Mouse (Mus musculus): Measurements from ENCODE around the gene Rfx3. TPM values are rescaled to one million over a fixed set of nuclear protein-coding genes. Genes with fewer than 3 reads are reported as not detected.

The Rfx3 gene
- polyA plus RNA-seq, 1 experiment from 2014 or later: 29.7 TPM

DNA sequence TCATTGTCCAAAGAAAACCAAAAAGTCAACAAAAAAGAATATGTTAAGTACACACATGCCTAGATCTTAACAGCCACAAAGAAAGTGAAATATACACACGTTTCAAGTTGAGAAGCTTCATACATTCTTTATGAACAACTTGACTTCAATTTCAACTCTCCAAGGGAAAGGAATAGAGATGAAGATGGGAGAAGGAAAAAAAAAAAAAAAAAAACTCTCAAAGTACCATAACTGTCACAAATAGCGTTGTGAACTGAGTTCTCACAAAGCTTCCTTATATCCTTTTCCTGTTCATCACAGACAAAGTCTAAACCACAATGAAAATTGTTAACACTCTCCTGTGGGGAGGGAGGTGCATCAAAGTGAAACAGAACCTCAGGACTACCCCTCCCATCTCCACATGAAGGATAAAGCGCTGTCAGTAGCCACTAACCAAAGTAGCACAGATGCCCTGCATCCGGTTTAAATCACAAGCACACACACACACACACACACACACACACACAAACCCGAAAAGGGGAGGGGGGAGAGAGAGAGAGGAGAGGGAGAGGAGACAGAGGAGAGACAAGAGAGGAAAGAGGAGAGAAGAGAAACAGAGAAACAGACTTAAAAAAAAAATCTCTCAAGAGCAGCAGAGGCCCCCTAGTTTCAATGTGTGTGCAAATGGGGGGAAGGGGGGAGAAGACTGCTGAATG, 1.2 kb downstream of the Rfx3 start:
- H3K4me2 ChIP-seq (ENCODE audit: low read length): peak overlapping the region; percentile 77
- 0% methylated on average over 5 of the region's 5 CpGs for WGBS

DNA sequence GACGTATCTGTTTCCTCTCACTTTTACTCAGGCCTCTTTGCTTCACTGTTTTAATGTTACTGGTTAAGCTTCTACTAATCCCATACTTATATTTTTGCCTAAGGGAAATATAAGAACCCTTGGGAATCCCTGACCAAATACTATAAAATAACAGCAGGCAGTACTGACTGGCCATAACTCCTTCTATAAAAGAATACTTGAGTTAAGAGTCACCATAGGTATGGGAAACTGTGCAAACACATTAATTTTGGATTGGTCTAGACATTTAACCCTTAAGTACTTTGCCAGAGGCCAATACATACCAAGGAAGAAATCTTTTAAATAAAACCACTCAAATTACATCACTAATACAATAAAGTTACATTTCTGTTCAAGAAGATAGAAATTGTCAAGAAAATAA, 6.8 kb downstream of the Rfx3 start:
- Histone ChIP-seq H3K36me3 (ENCODE audit: control insufficient read depth, insufficient read depth, low read length) (no peaks in the 10 kb centered on the region), H3K4me1 (ENCODE audit: control insufficient read depth, insufficient read depth, low read length) (peaks cover 8% of the 10 kb centered on the region; the same call in 1 of the 2 replicates), H3K4me2 (ENCODE audit: low read length) (no peak overlapping the region), H3K27ac (ENCODE audit: low read length) (no peak overlapping the region), H3K9me3 (replicated peaks; ENCODE audit: control insufficient read depth, low read length, poor library complexity, severe bottlenecking) (no peaks in the 10 kb centered on the region), H3K4me3 (ENCODE audit: low read depth, low read length) (no peak overlapping the region), H3K9ac (ENCODE audit: low read depth, low read length) (no peak overlapping the region), H3K27me3 (ENCODE audit: control insufficient read depth, insufficient read depth, low read depth, low read length) (no peaks in the 10 kb centered on the region)
- 34% methylated on average over 1 of the region's 1 CpGs for WGBS
- ATAC-seq: no peak

More for the DNA sequence above, 1.2 kb downstream of the Rfx3 start:
- no peak for ATAC-seq
- H3K27ac ChIP-seq (ENCODE audit: low read length): peak overlapping the region; percentile 100
- peak overlapping the region; percentile 92 for H3K4me3 ChIP-seq (ENCODE audit: low read depth, low read length)
- H3K9me3 ChIP-seq (replicated peaks; ENCODE audit: control insufficient read depth, low read length, poor library complexity, severe bottlenecking): no peaks in the 10 kb centered on the region
- H3K4me1 ChIP-seq (ENCODE audit: control insufficient read depth, insufficient read depth, low read length): peaks cover 13% of the 10 kb centered on the region
- H3K27me3 ChIP-seq (ENCODE audit: control insufficient read depth, insufficient read depth, low read depth, low read length): no peaks in the 10 kb centered on the region
- peak overlapping the region; percentile 97 for H3K9ac ChIP-seq (ENCODE audit: low read depth, low read length)
- H3K36me3 ChIP-seq (ENCODE audit: control insufficient read depth, insufficient read depth, low read length): no peaks in the 10 kb centered on the region

DNA sequence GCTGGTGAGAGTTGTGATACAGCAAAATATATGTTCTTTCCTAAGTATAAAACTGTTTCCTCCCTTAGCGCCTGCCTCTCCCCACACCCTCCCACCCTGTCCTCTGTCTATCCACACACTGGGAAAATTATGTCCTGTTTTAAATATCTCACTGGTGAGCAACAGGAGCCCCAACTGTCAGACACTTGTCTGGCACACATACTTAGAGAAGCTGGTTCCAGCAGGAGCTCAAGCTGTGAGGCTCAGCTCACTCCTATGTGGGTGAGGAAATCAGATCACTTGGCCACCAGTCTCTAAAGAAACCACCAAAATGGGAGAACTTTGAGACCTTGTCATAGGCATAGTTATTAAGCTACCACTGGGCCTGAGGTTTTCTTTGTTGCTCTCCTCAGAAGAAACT, 7.5 kb downstream of the Rfx3 start:
- Histone ChIP-seq H3K27ac (ENCODE audit: low read length) (no peak overlapping the region), H3K9me3 (replicated peaks; ENCODE audit: control insufficient read depth, low read length, poor library complexity, severe bottlenecking) (no peaks in the 10 kb centered on the region), H3K4me2 (ENCODE audit: low read length) (no peak overlapping the region), H3K4me1 (ENCODE audit: control insufficient read depth, insufficient read depth, low read length) (peaks cover 8% of the 10 kb centered on the region; the same call in 1 of the 2 replicates), H3K4me3 (ENCODE audit: low read depth, low read length) (no peak overlapping the region), H3K36me3 (ENCODE audit: control insufficient read depth, insufficient read depth, low read length) (no peaks in the 10 kb centered on the region), H3K9ac (ENCODE audit: low read depth, low read length) (no peak overlapping the region), H3K27me3 (ENCODE audit: control insufficient read depth, insufficient read depth, low read depth, low read length) (no peaks in the 10 kb centered on the region)
- ATAC-seq: no peak
- WGBS: 88% methylated on average over 1 of the region's 1 CpGs

DNA sequence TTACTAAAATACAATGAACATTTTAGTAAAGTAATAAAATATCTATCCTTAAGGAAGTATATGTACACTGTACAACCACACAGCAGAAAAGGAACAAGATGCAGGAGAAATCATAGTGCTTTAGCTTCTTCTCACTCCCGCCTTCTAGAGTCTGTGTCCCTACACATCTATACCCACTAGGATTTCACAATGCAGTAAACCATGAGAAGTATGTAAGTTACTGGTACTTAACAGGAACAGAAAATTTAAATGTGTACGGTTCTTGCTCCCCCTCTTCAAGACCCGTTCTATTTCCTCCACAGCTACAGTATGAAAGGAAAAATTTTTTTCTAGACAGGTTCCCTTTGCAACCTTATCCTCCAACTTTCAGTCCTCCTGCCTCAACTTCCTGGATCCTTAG, 8.3 kb downstream of the Rfx3 start:
- WGBS: 89% methylated on average over 3 of the region's 3 CpGs
- peaks cover 8% of the 10 kb centered on the region; the same call in 1 of the 2 replicates for H3K4me1 ChIP-seq (ENCODE audit: control insufficient read depth, insufficient read depth, low read length)
- H3K4me3 ChIP-seq (ENCODE audit: low read depth, low read length): no peak overlapping the region
- no peaks in the 10 kb centered on the region for H3K27me3 ChIP-seq (ENCODE audit: control insufficient read depth, insufficient read depth, low read depth, low read length)
- H3K4me2 ChIP-seq (ENCODE audit: low read length): no peak overlapping the region
- H3K9ac ChIP-seq (ENCODE audit: low read depth, low read length): no peak overlapping the region
- no peak overlapping the region for H3K27ac ChIP-seq (ENCODE audit: low read length)
- no peaks in the 10 kb centered on the region for H3K36me3 ChIP-seq (ENCODE audit: control insufficient read depth, insufficient read depth, low read length)
- no peaks in the 10 kb centered on the region for H3K9me3 ChIP-seq (replicated peaks; ENCODE audit: control insufficient read depth, low read length, poor library complexity, severe bottlenecking)
- no peak for ATAC-seq

DNA sequence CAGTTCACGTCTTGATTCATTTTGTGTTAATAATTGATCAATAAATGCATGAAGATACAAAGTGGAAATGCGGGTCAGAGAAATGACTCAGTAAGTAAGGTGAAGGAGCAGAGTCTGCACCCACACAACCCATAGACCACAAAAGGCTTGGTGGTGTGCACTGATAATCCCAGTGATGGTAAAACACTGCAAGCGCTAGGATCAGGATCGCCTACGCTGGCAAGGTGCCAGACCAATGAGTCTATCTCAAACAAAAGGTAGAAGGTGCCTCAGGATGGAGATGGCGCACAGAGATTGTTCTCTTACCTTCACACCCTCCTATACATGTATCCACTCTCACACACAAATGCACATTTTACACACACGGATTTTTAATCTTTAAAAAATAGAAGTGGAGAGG, 18.2 kb downstream of the Rfx3 start:
- Histone ChIP-seq H3K36me3 (ENCODE audit: control insufficient read depth, insufficient read depth, low read length) (no peaks in the 10 kb centered on the region), H3K9ac (ENCODE audit: low read depth, low read length) (no peak overlapping the region), H3K9me3 (replicated peaks; ENCODE audit: control insufficient read depth, low read length, poor library complexity, severe bottlenecking) (no peaks in the 10 kb centered on the region), H3K4me2 (ENCODE audit: low read length) (no peak overlapping the region), H3K27me3 (ENCODE audit: control insufficient read depth, insufficient read depth, low read depth, low read length) (no peaks in the 10 kb centered on the region), H3K4me3 (ENCODE audit: low read depth, low read length) (no peak overlapping the region), H3K27ac (ENCODE audit: low read length) (no peak overlapping the region), H3K4me1 (ENCODE audit: control insufficient read depth, insufficient read depth, low read length) (peaks cover 3% of the 10 kb centered on the region; the same call in 1 of the 2 replicates)
- no peak for ATAC-seq
- 72% methylated on average over 7 of the region's 7 CpGs for WGBS

DNA sequence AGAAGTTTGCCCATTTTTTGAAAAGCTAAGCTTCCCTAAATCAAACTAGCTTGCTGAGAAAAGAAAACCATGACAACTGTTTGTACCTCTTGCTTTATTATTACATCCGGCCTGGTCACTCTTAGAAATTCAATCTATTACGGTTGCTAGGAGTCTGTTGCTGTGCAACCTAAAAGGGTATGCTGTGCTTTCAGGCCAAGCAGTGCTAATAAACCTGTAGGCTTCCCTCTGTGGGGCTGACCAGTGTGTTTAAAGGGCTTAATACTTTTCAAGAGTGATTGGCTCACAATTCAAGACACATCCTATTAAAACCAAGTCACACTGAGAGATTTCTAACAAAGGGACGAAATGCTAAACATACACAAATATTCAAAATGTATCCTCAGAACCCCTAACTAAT, 22.2 kb downstream of the Rfx3 start:
- no peak for ATAC-seq
- no peak overlapping the region for H3K9ac ChIP-seq (ENCODE audit: low read depth, low read length)
- no peak overlapping the region for H3K4me3 ChIP-seq (ENCODE audit: low read depth, low read length)
- no peaks in the 10 kb centered on the region for H3K36me3 ChIP-seq (ENCODE audit: control insufficient read depth, insufficient read depth, low read length)
- no peaks in the 10 kb centered on the region for H3K9me3 ChIP-seq (replicated peaks; ENCODE audit: control insufficient read depth, low read length, poor library complexity, severe bottlenecking)
- peaks cover 3% of the 10 kb centered on the region; the same call in 1 of the 2 replicates for H3K4me1 ChIP-seq (ENCODE audit: control insufficient read depth, insufficient read depth, low read length)
- 3% methylated on average over 3 of the region's 3 CpGs for WGBS
- H3K4me2 ChIP-seq (ENCODE audit: low read length): no peak overlapping the region
- H3K27ac ChIP-seq (ENCODE audit: low read length): no peak overlapping the region
- no peaks in the 10 kb centered on the region for H3K27me3 ChIP-seq (ENCODE audit: control insufficient read depth, insufficient read depth, low read depth, low read length)

DNA sequence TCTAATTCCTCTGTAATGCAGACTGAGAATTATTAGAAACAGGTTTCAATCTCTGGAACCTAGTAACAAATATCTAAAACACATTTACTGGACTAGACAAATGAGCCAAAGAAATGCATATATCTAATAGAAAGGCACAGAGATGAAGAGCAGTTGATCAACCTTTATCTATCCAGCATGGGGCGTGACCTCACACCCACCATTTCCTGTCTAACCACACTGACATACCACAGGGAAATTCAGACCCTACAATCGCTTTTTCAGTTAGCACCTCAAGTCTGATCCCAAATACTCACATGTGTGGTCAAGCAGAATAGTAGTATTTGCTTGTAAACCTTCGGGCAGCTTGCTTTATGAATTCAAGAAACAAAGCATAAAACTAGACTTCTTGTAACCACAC, 43.4 kb downstream of the Rfx3 start:
- H3K27ac ChIP-seq (ENCODE audit: low read length): no peak overlapping the region
- H3K9me3 ChIP-seq (replicated peaks; ENCODE audit: control insufficient read depth, low read length, poor library complexity, severe bottlenecking): no peaks in the 10 kb centered on the region
- no peaks in the 10 kb centered on the region for H3K36me3 ChIP-seq (ENCODE audit: control insufficient read depth, insufficient read depth, low read length)
- WGBS: 97% methylated on average over 3 of the region's 3 CpGs
- ATAC-seq: no peak
- H3K4me1 ChIP-seq (ENCODE audit: control insufficient read depth, insufficient read depth, low read length): no peaks in the 10 kb centered on the region
- H3K4me3 ChIP-seq (ENCODE audit: low read depth, low read length): no peak overlapping the region
- no peak overlapping the region for H3K9ac ChIP-seq (ENCODE audit: low read depth, low read length)
- no peaks in the 10 kb centered on the region for H3K27me3 ChIP-seq (ENCODE audit: control insufficient read depth, insufficient read depth, low read depth, low read length)
- no peak overlapping the region for H3K4me2 ChIP-seq (ENCODE audit: low read length)

DNA sequence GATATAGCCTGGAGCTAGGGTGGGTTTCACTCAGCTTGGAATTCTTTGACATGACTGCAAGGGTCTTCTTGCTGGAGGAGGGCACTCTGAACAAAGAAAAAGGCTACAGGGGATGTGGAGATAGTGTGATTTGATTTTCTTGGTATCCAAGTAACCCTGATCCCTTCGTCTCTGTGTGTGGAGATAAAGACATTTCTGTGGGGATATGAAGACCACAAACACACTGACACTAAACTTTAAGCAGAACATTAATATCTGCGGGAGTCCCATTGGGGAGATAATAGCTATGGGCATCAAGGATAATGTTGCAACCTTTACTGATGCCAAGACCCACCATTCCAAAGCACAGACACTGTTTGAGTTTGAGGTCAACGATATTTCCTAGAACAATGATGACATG, 49.7 kb downstream of the Rfx3 start:
- Histone ChIP-seq H3K4me2 (ENCODE audit: low read length) (no peak overlapping the region), H3K27ac (ENCODE audit: low read length) (no peak overlapping the region), H3K4me1 (ENCODE audit: control insufficient read depth, insufficient read depth, low read length) (no peaks in the 10 kb centered on the region), H3K36me3 (ENCODE audit: control insufficient read depth, insufficient read depth, low read length) (peaks cover 3% of the 10 kb centered on the region; the same call in 1 of the 2 replicates), H3K9ac (ENCODE audit: low read depth, low read length) (no peak overlapping the region), H3K4me3 (ENCODE audit: low read depth, low read length) (no peak overlapping the region), H3K27me3 (ENCODE audit: control insufficient read depth, insufficient read depth, low read depth, low read length) (no peaks in the 10 kb centered on the region), H3K9me3 (replicated peaks; ENCODE audit: control insufficient read depth, low read length, poor library complexity, severe bottlenecking) (no peaks in the 10 kb centered on the region)
- no peak for ATAC-seq
- 86% methylated on average over 3 of the region's 3 CpGs for WGBS

DNA sequence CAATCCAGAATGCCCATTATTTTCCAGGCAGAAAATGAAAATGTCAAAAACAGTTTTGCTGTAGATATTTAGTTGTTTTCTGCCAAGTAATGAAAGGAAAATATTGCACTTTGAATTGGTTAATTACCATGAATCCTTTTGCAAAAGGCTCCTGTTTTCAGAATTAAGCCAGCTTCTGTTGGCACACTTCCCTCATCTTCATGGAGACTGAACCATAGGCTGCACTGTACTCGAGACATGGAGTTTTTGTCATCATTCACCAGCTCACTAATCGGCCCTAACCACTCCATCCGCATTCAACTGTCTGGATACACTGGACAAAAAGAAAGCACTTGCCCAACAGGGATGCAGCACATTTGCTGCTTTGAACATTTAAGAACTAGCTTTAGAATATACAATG, 75.5 kb downstream of the Rfx3 start:
- H3K4me2 ChIP-seq (ENCODE audit: low read length): no peak overlapping the region
- H3K4me3 ChIP-seq (ENCODE audit: low read depth, low read length): no peak overlapping the region
- H3K27me3 ChIP-seq (ENCODE audit: control insufficient read depth, insufficient read depth, low read depth, low read length): no peaks in the 10 kb centered on the region
- no peaks in the 10 kb centered on the region for H3K36me3 ChIP-seq (ENCODE audit: control insufficient read depth, insufficient read depth, low read length)
- no peaks in the 10 kb centered on the region for H3K9me3 ChIP-seq (replicated peaks; ENCODE audit: control insufficient read depth, low read length, poor library complexity, severe bottlenecking)
- 43% methylated on average over 3 of the region's 3 CpGs for WGBS
- no peak overlapping the region for H3K27ac ChIP-seq (ENCODE audit: low read length)
- peaks cover 2% of the 10 kb centered on the region; the same call in 1 of the 2 replicates for H3K4me1 ChIP-seq (ENCODE audit: control insufficient read depth, insufficient read depth, low read length)
- H3K9ac ChIP-seq (ENCODE audit: low read depth, low read length): no peak overlapping the region
- no peak for ATAC-seq
